Comparison of ENCODE assay signal across 21 mouse cellular contexts in genomic region chr12:56250262-56250661, GRCm38 (mm10).
DNase-seq lines count a peak whose midpoint lies in the region; ATAC-seq and TF ChIP-seq lines count a peak whose summit lies in the region.
"Had no signal": no experiment of that assay in that cellular context is flagged by ENCODE, and none has a peak within 500 bp of the region (broad histone marks: within the 10 kb centered on the region; RNA-seq: fewer than 3 reads in every experiment).

No protein-coding gene starts in this region.

- peaks cover 4% of the 10 kb centered on the region; the same call in 1 of the 2 replicates for H3K27me3 ChIP-seq in kidney, embryonic 15.5 days
- no peaks in the 10 kb centered on the region for H3K27me3 ChIP-seq in lung, embryonic 14.5 days (ENCODE audit: insufficient read depth, low read length)
- H3K27me3 ChIP-seq in midbrain, embryonic 12.5 days: peaks cover 20% of the 10 kb centered on the region
- no peaks in the 10 kb centered on the region for H3K27me3 ChIP-seq in midbrain, postnatal 0 days (ENCODE audit: insufficient read depth, low read length)
- H3K27me3 ChIP-seq: embryonic facial prominence, embryonic 15.5 days; hindbrain, embryonic 12.5 days had no signal

- H3K9ac ChIP-seq in kidney, embryonic 15.5 days: no peak overlapping the region
- H3K9ac ChIP-seq in lung, embryonic 14.5 days: no peak overlapping the region
- H3K9ac ChIP-seq in midbrain, embryonic 12.5 days (replicated peaks): no peak overlapping the region
- H3K9ac ChIP-seq in midbrain, postnatal 0 days (replicated peaks; ENCODE audit: low read length, poor library complexity, severe bottlenecking): no peak overlapping the region
- H3K9ac ChIP-seq: embryonic facial prominence, embryonic 15.5 days; heart, embryonic 13.5 days; hindbrain, embryonic 12.5 days had no signal

- no peaks in the 10 kb centered on the region for H3K9me3 ChIP-seq in kidney, embryonic 15.5 days (replicated peaks)
- H3K9me3 ChIP-seq in lung, embryonic 14.5 days (ENCODE audit: low read depth, low read length): no peaks in the 10 kb centered on the region
- H3K9me3 ChIP-seq in midbrain, embryonic 12.5 days: no peaks in the 10 kb centered on the region
- H3K9me3 ChIP-seq in midbrain, postnatal 0 days (ENCODE audit: low read length): no peaks in the 10 kb centered on the region
- H3K9me3 ChIP-seq: embryonic facial prominence, embryonic 15.5 days; forebrain, embryonic 10.5 days; heart, embryonic 13.5 days; hindbrain, embryonic 12.5 days had no signal

- no peaks in the 10 kb centered on the region for H3K4me1 ChIP-seq in kidney, embryonic 15.5 days
- H3K4me1 ChIP-seq in lung, embryonic 14.5 days (ENCODE audit: insufficient read depth): no peaks in the 10 kb centered on the region
- H3K4me1 ChIP-seq in midbrain, embryonic 12.5 days: peaks cover 9% of the 10 kb centered on the region
- H3K4me1 ChIP-seq in midbrain, postnatal 0 days (ENCODE audit: insufficient read depth, low read length): no peaks in the 10 kb centered on the region
- H3K4me1 ChIP-seq: embryonic facial prominence, embryonic 15.5 days; hindbrain, embryonic 12.5 days had no signal

- no peak overlapping the region for H3K27ac ChIP-seq in kidney, embryonic 15.5 days
- H3K27ac ChIP-seq in lung, embryonic 14.5 days (ENCODE audit: low read depth): 0 out of 2 replicates have a peak overlapping the region, but pooled peaks have one; percentile 9
- H3K27ac ChIP-seq in midbrain, embryonic 12.5 days (replicated peaks): no peak overlapping the region
- H3K27ac ChIP-seq in midbrain, postnatal 0 days (ENCODE audit: low read depth, low read length): no peak overlapping the region
- H3K27ac ChIP-seq: embryonic facial prominence, embryonic 15.5 days; forebrain, embryonic 10.5 days; gastrocnemius, adult 2 months; heart, embryonic 13.5 days; hindbrain, embryonic 12.5 days had no signal

- H3K4me2 ChIP-seq in kidney, embryonic 15.5 days: no peak overlapping the region
- no peak overlapping the region for H3K4me2 ChIP-seq in lung, embryonic 14.5 days
- H3K4me2 ChIP-seq in midbrain, embryonic 12.5 days (replicated peaks): no peak overlapping the region
- H3K4me2 ChIP-seq in midbrain, postnatal 0 days (ENCODE audit: low read depth, low read length, poor library complexity, severe bottlenecking): no peak overlapping the region
- H3K4me2 ChIP-seq: embryonic facial prominence, embryonic 15.5 days; heart, embryonic 13.5 days; hindbrain, embryonic 12.5 days had no signal

- no peak for TF ChIP-seq CTCF in lung, embryonic 14.5 days (IDR thresholded peaks at IDR 0.05; ENCODE audit: low read depth)
- TF ChIP-seq CTCF in midbrain, postnatal 0 days (IDR thresholded peaks at IDR 0.05): no peak

- no peak overlapping the region for H3K4me3 ChIP-seq in kidney, embryonic 15.5 days (replicated peaks)
- H3K4me3 ChIP-seq in lung, embryonic 14.5 days (ENCODE audit: low read depth, low read length): no peak overlapping the region
- H3K4me3 ChIP-seq in midbrain, embryonic 12.5 days: no peak overlapping the region
- no peak overlapping the region for H3K4me3 ChIP-seq in midbrain, postnatal 0 days (ENCODE audit: low read depth, low read length)
- H3K4me3 ChIP-seq: embryonic facial prominence, embryonic 15.5 days; erythroblast, embryonic 14.5 days; forebrain, embryonic 10.5 days; gastrocnemius, adult 2 months; heart, embryonic 13.5 days; hindbrain, embryonic 12.5 days had no signal

- ATAC-seq in kidney, embryonic 15.5 days (replicated peaks; ENCODE audit: low FRiP score): peak; percentile 70; the same call in 1 of the 2 replicates
- no peak for ATAC-seq in lung, embryonic 14.5 days (ENCODE audit: insufficient read depth)
- ATAC-seq in midbrain, embryonic 12.5 days (ENCODE audit: low FRiP score, low read depth): 0 out of 2 replicates have a peak, but pooled peaks have one; percentile 45
- ATAC-seq in midbrain, postnatal 0 days (ENCODE audit: low FRiP score): no peak
- ATAC-seq: forebrain, embryonic 14.5 days; hindbrain, embryonic 16.5 days had no signal

- no peaks in the 10 kb centered on the region for H3K36me3 ChIP-seq in kidney, embryonic 15.5 days
- H3K36me3 ChIP-seq in lung, embryonic 14.5 days (ENCODE audit: insufficient read depth): no peaks in the 10 kb centered on the region
- H3K36me3 ChIP-seq in midbrain, embryonic 12.5 days: no peaks in the 10 kb centered on the region
- H3K36me3 ChIP-seq in midbrain, postnatal 0 days (ENCODE audit: insufficient read depth, low read length): no peaks in the 10 kb centered on the region
- H3K36me3 ChIP-seq: embryonic facial prominence, embryonic 15.5 days; forebrain, embryonic 10.5 days; heart, embryonic 13.5 days; hindbrain, embryonic 12.5 days had no signal

- WGBS in kidney, embryonic 15.5 days: 28% methylated on average over 3 of the region's 3 CpGs
- WGBS in lung, embryonic 14.5 days: 21% methylated on average over 3 of the region's 3 CpGs
- WGBS in midbrain, embryonic 12.5 days: 6% methylated on average over 3 of the region's 3 CpGs
- WGBS in midbrain, postnatal 0 days: 23% methylated on average over 3 of the region's 3 CpGs

- no peak for DNase-seq in kidney, adult 9 months
- DNase-seq in lung, embryonic 14.5 days: peak; percentile 24
- DNase-seq in lung, postnatal 14 days: no peak
- DNase-seq in midbrain, postnatal 0 days (ENCODE audit: low spot score): no peak
- DNase-seq in MN1 (ENCODE audit: low spot score): no peak
- DNase-seq: adrenal gland, postnatal 10 days; cerebellum, adult 18-20 months; cerebellum, adult 9-11 months; cerebellum, postnatal 36 days; gastrocnemius, adult 2 months; gastrocnemius, postnatal 25 days; heart, postnatal 4 days had no signal

Comparison
In these comparisons a context has a peak if more than half of its experiments do, and no peak if none do; other contexts are left out.
1. ATAC-seq: peak in kidney, embryonic 15.5 days (single experiment) and midbrain, embryonic 12.5 days (single experiment); none in lung, embryonic 14.5 days (single experiment) and midbrain, postnatal 0 days (single experiment).